Mouse (Mus musculus) CH12.LX (cell line): ENCODE results near the gene Pde5a. TPM values are rescaled to one million over a fixed set of nuclear protein-coding genes. Genes with fewer than 3 reads are reported as not detected.

ENCODE experiments used
- DNase-seq: peaks from one replicate; pipeline ENCODE4 v3.0.0-alpha.2; 2013; ENCODE audit errors: extremely low read depth
- H3K27ac ChIP-seq: 2 replicates; pipeline ENCODE4 v1.5.1; 2012; ENCODE audit warnings: low read depth, mild to moderate bottlenecking, control low read depth, moderate library complexity; ENCODE audit not compliant: insufficient read depth
- H3K27me3 ChIP-seq: replicated peaks from 2 replicates; pipeline ENCODE3; 2012; ENCODE audit warnings: inconsistent platforms
- H3K36me3 ChIP-seq, 2 experiments: replicated peaks in 1 of 2; 2 replicates each; pipeline versions ENCODE3 to v1.6.1; 2012; ENCODE audit warnings: inconsistent platforms in 1 of 2, low read length in 1 of 2, mild to moderate bottlenecking in 1 of 2, mixed read lengths in 1 of 2, moderate library complexity in 1 of 2; ENCODE audit not compliant: control insufficient read depth in 1 of 2, insufficient read depth in 1 of 2
- H3K4me1 ChIP-seq, 2 experiments: 2 replicates each; pipeline ENCODE4 v1.6.1; 2012; ENCODE audit warnings: inconsistent platforms in 1 of 2, moderate library complexity in 1 of 2; ENCODE audit not compliant: insufficient read depth in 2 of 2, control insufficient read depth in 1 of 2
- H3K4me2 ChIP-seq: 2 replicates; pipeline ENCODE4 v1.6.1; 2012; ENCODE audit warnings: low read depth, mild to moderate bottlenecking, control low read depth; ENCODE audit not compliant: poor library complexity, insufficient read depth, severe bottlenecking
- H3K4me3 ChIP-seq, 3 experiments: fragments of 150-350 bp in 1 of 3; sonication (generic) in 1 of 3; replicated peaks in 1 of 3; 2 replicates each; pipeline versions ENCODE3 to v1.5.1; 2011 to 2012; ENCODE audit warnings: low read depth in 2 of 3, low read length in 2 of 3, mild to moderate bottlenecking in 2 of 3, moderate library complexity in 2 of 3, control low read depth in 1 of 3, improper control_type of control experiment in 1 of 3, inconsistent platforms in 1 of 3, mixed read lengths in 1 of 3; ENCODE audit not compliant: poor library complexity in 1 of 3
- H3K79me2 ChIP-seq: replicated peaks from 2 replicates; pipeline ENCODE4 v1.6.1; 2012; ENCODE audit warnings: mild to moderate bottlenecking, moderate library complexity; ENCODE audit not compliant: control insufficient read depth, poor library complexity, insufficient read depth, severe bottlenecking; ENCODE audit errors: extremely low read depth
- H3K9ac ChIP-seq: 2 replicates; pipeline ENCODE4 v1.6.1; 2012; ENCODE audit warnings: low read depth, mild to moderate bottlenecking, control low read depth, moderate library complexity; ENCODE audit not compliant: insufficient read depth
- H3K9me3 ChIP-seq: replicated peaks from 2 replicates; pipeline ENCODE3; 2012; ENCODE audit warnings: low read length, inconsistent platforms, mixed read lengths
- BHLHE40 ChIP-seq: IDR thresholded peaks from 2 replicates; pipeline ENCODE4 v1.6.1; 2011; ENCODE audit warnings: mild to moderate bottlenecking, low read depth, low read length, improper control_type of control experiment
- CHD1 ChIP-seq: IDR thresholded peaks from 2 replicates; pipeline ENCODE4 v1.6.1; 2012; ENCODE audit warnings: low read depth, low read length, improper control_type of control experiment, inconsistent platforms
- CHD2 ChIP-seq: IDR thresholded peaks from 2 replicates; pipeline ENCODE4 v1.6.1; 2011; ENCODE audit warnings: low read length, improper control_type of control experiment
- CTCF ChIP-seq, 2 experiments: IDR thresholded peaks in 1 of 2; conservative IDR thresholded peaks in 1 of 2; 2 replicates each; pipeline ENCODE4 v1.5.1; 2011 to 2012; ENCODE audit warnings: low read depth in 2 of 2, low read length in 2 of 2, improper control_type of control experiment in 1 of 2, inconsistent platforms in 1 of 2, mild to moderate bottlenecking in 1 of 2, moderate library complexity in 1 of 2
- ELF1 ChIP-seq: IDR thresholded peaks from 2 replicates; pipeline ENCODE4 v1.6.1; 2014; ENCODE audit warnings: low read depth, mild to moderate bottlenecking, inconsistent platforms, low read length, improper control_type of control experiment
- EP300 ChIP-seq: IDR thresholded peaks from 2 replicates; pipeline ENCODE4 v1.6.1; 2011; ENCODE audit warnings: low read length, improper control_type of control experiment
- ETS1 ChIP-seq: conservative IDR thresholded peaks from 2 replicates; pipeline ENCODE4 v1.6.1; 2012; ENCODE audit warnings: low read depth, mild to moderate bottlenecking, inconsistent platforms, low read length, improper control_type of control experiment, moderate library complexity
- JUND ChIP-seq: conservative IDR thresholded peaks from 2 replicates; pipeline ENCODE4 v1.6.1; 2011; ENCODE audit warnings: low read depth, low read length, improper control_type of control experiment
- MAFK ChIP-seq: IDR thresholded peaks from 2 replicates; pipeline ENCODE4 v1.6.1; 2011; ENCODE audit warnings: low read length, improper control_type of control experiment; ENCODE audit not compliant: insufficient replicate concordance
- MAZ ChIP-seq: IDR thresholded peaks from 2 replicates; pipeline ENCODE4 v1.6.1; 2012; ENCODE audit warnings: low read depth, mild to moderate bottlenecking, inconsistent platforms, low read length, improper control_type of control experiment, moderate library complexity
- MYC ChIP-seq: IDR thresholded peaks from 2 replicates; pipeline ENCODE4 v1.6.1; 2011; ENCODE audit warnings: low read depth, mild to moderate bottlenecking, improper control_type of control experiment, low read length
- NRF1 ChIP-seq: IDR thresholded peaks from 2 replicates; pipeline ENCODE4 v1.6.1; 2014; ENCODE audit warnings: low read depth, mild to moderate bottlenecking, inconsistent platforms, low read length, improper control_type of control experiment, moderate library complexity
- POLR2AphosphoS2 ChIP-seq: IDR thresholded peaks from 2 replicates; pipeline ENCODE4 v1.6.1; 2011; ENCODE audit warnings: low read depth, low read length, improper control_type of control experiment
- RAD21 ChIP-seq: IDR thresholded peaks from 2 replicates; pipeline ENCODE4 v1.6.1; 2011; ENCODE audit warnings: low read depth, mild to moderate bottlenecking, low read length, improper control_type of control experiment, moderate library complexity
- TBP ChIP-seq: conservative IDR thresholded peaks from 2 replicates; pipeline ENCODE4 v1.6.1; 2011; ENCODE audit warnings: low read depth, low read length, improper control_type of control experiment
- TCF12 ChIP-seq: IDR thresholded peaks from 2 replicates; pipeline ENCODE4 v1.6.1; 2014; ENCODE audit warnings: low read depth, mild to moderate bottlenecking, inconsistent platforms, low read length, improper control_type of control experiment
- USF1 ChIP-seq: IDR thresholded peaks from 2 replicates; pipeline ENCODE4 v1.6.1; 2014; ENCODE audit warnings: low read depth, mild to moderate bottlenecking, inconsistent platforms, low read length, improper control_type of control experiment
- ZKSCAN1 ChIP-seq: IDR thresholded peaks from 2 replicates; pipeline ENCODE4 v1.6.1; 2012; ENCODE audit warnings: low read depth, inconsistent platforms, low read length, improper control_type of control experiment, borderline replicate concordance
- ZNF384 ChIP-seq: IDR thresholded peaks from 2 replicates; pipeline ENCODE4 v1.6.1; 2012; ENCODE audit warnings: low read depth, low read length, improper control_type of control experiment, inconsistent platforms
- dilution Hi-C: fragments of 300-500 bp; cut with MboI; formaldehyde crosslinking; loops from 2 replicates; pipeline ENCODE4 v1.14.3; 2020; ENCODE audit warnings: low sequenced_read_pairs; ENCODE audit not compliant: extremely low pct_unique_long_range_greater_than_20kb, extremely low pct_ligation_motif_present
- in situ Hi-C: fragments of 300-500 bp; cut with MboI; formaldehyde crosslinking; loops from 3 replicates; pipeline ENCODE4 v1.14.3; 2019; ENCODE audit warnings: low sequenced_read_pairs, low pct_ligation_motif_present, low pct_unique_long_range_greater_than_20kb, mixed read lengths
- polyA plus RNA-seq: library from polyadenylated mRNA; unstranded; fragments of >175 nt; gene quantifications from 2 replicates; pipeline ENCODE4 v1.2.1, GENCODE M21; 2012; ENCODE audit warnings: low read depth; ENCODE audit not compliant: insufficient read length
- total RNA-seq, 2 experiments: library from RNA; depleted of rRNA; stranded (reverse); fragments of 300-350 nt in 1 of 2; fragments of >200 nt in 1 of 2; gene quantifications; 2 replicates each; pipeline ENCODE4 v1.2.3; 2012 to 2014

The Pde5a gene
- total and polyA plus RNA-seq, 3 experiments = 0.60 to 1.1 (median 1.0) TPM

- Histone ChIP-seq H3K36me3 (no peaks in the 10 kb centered on the region), H3K9ac (no peak overlapping the region), H3K27ac (no peak overlapping the region), H3K4me3 (no peak overlapping the region), H3K79me2 (no peaks in the 10 kb centered on the region), H3K27me3 (no peaks in the 10 kb centered on the region), H3K4me1 (no peaks in the 10 kb centered on the region), H3K4me2 (no peak overlapping the region), H3K9me3 (peaks cover 14% of the 10 kb centered on the region)
- in situ Hi-C loops (no loop called here), dilution Hi-C loops (no loop called here)
- TF ChIP-seq MAZ (no peak), TBP (no peak), ETS1 (no peak), ZKSCAN1 (no peak), BHLHE40 (no peak), USF1 (no peak), POLR2AphosphoS2 (no peak), RAD21 (no peak), CHD2 (no peak), ELF1 (no peak), CTCF (conservative IDR thresholded peaks at IDR 0.05 in 1 of 2, IDR thresholded peaks at IDR 0.05 in 1 of 2; ENCODE audit: low read depth in 2 of 2, low read length in 2 of 2) (no peak), ZNF384 (no peak), CHD1 (no peak), JUND (no peak), NRF1 (no peak), MAFK (no peak), MYC (no peak)
- no peak for DNase-seq
These were observed 1.4 kb downstream of the Pde5a start for GRCm38 (mm10) chr3:122729960-122730740.

- DNase-seq = no peak
- H3K9ac ChIP-seq = no peak overlapping the region
- in situ Hi-C loops (no loop called here), dilution Hi-C loops (no loop called here)
- no peaks in the 10 kb centered on the region for H3K27me3 ChIP-seq
- no peaks in the 10 kb centered on the region for H3K79me2 ChIP-seq
- H3K4me3 ChIP-seq = no peak overlapping the region
- H3K4me1 ChIP-seq = no peaks in the 10 kb centered on the region
- TF ChIP-seq TCF12 = no peak
- TF ChIP-seq EP300 = no peak
- TF ChIP-seq, all 38 proteins: peak for 0
- Histone ChIP-seq H3K27ac (no peak overlapping the region), H3K36me3 (no peaks in the 10 kb centered on the region), H3K4me2 (no peak overlapping the region), H3K9me3 (peaks cover 14% of the 10 kb centered on the region)
These were observed 2.0 kb downstream of the Pde5a start for GRCm38 (mm10) chr3:122730741-122731235.
